Mouse (Mus musculus) neural tube, embryonic 13.5 days (tissue): ENCODE results near the gene Lst1. TPM values are rescaled to one million over a fixed set of nuclear protein-coding genes. Genes with fewer than 3 reads are reported as not detected.

Source experiments
- ATAC-seq: fragments of 200-750 bp; cut with Nextera tagmentation; 2 replicates; pipeline ENCODE4 v1.8.0; 2017; ENCODE audit warnings: low read depth, mild to moderate bottlenecking, moderate TSS enrichment, moderate library complexity
- H3K27ac ChIP-seq: fragments of 300-500 bp; sonication (generic); replicated peaks from 2 replicates; pipeline ENCODE4 v1.5.1; 2015; ENCODE audit warnings: moderate library complexity, mild to moderate bottlenecking, inconsistent platforms
- H3K27me3 ChIP-seq: fragments of 300-500 bp; sonication (generic); 2 replicates; pipeline ENCODE4 v1.6.1; 2015; ENCODE audit warnings: mild to moderate bottlenecking, inconsistent platforms
- H3K36me3 ChIP-seq: fragments of 300-500 bp; sonication (generic); 2 replicates; pipeline ENCODE4 v1.6.1; 2015; ENCODE audit warnings: mild to moderate bottlenecking, inconsistent platforms
- H3K4me1 ChIP-seq: fragments of 300-500 bp; sonication (generic); replicated peaks from 2 replicates; pipeline ENCODE4 v1.6.1; 2015; ENCODE audit warnings: inconsistent platforms
- H3K4me2 ChIP-seq: fragments of 300-500 bp; sonication (generic); 2 replicates; pipeline ENCODE4 v1.6.1; 2015; ENCODE audit warnings: inconsistent platforms, mild to moderate bottlenecking, moderate library complexity
- H3K4me3 ChIP-seq: fragments of 300-500 bp; sonication (generic); 2 replicates; pipeline ENCODE4 v1.5.1; 2015; ENCODE audit warnings: mild to moderate bottlenecking, inconsistent platforms
- H3K9ac ChIP-seq: fragments of 300-500 bp; sonication (generic); 2 replicates; pipeline ENCODE4 v1.6.1; 2015; ENCODE audit warnings: moderate library complexity, mild to moderate bottlenecking, inconsistent platforms
- H3K9me3 ChIP-seq: fragments of 300-500 bp; sonication (generic); 2 replicates; pipeline ENCODE4 v1.6.1; 2016; ENCODE audit warnings: inconsistent platforms
- WGBS: fragments of 180-500 bp; shearing (Covaris S2); methylation state at CpG from one replicate; pipeline ENCODE4 v1.1.7; 2015; 5-methylcytosine and 5-hydroxymethylcytosine counted together
- polyA plus RNA-seq: library from polyadenylated mRNA; unstranded; fragments of >200 nt; fragmentation: Nextera tagmentation; extraction: Ambion mirVana; gene quantifications from 2 replicates; pipeline ENCODE4 v1.2.1, GENCODE M21; 2015

Lst1 gene
- polyA plus RNA-seq, 1 experiment from 2014 or later: 8.9 TPM

- peaks cover 71% of the 10 kb centered on the region for H3K36me3 ChIP-seq
- peaks cover under 1% of the 10 kb centered on the region; the same call in 1 of the 2 replicates for H3K4me1 ChIP-seq
- ATAC-seq: no peak
- no peak overlapping the region for H3K27ac ChIP-seq
- H3K9me3 ChIP-seq: no peaks in the 10 kb centered on the region
- no peak overlapping the region for H3K9ac ChIP-seq
- no peaks in the 10 kb centered on the region for H3K27me3 ChIP-seq
- no peak overlapping the region for H3K4me2 ChIP-seq
- 91% methylated on average over 14 of the region's 14 CpGs for WGBS
- H3K4me3 ChIP-seq: no peak overlapping the region
Measured at GRCm38 (mm10) chr17:35226561-35227046, 38.4 kb upstream of the Lst1 start.

GRCm38 (mm10) chr17:35225456-35225855, 37.2 kb upstream of the Lst1 start:
- Histone ChIP-seq H3K4me1 (no peaks in the 10 kb centered on the region), H3K27ac (no peak overlapping the region), H3K36me3 (peaks cover 70% of the 10 kb centered on the region), H3K9ac (no peak overlapping the region), H3K9me3 (no peaks in the 10 kb centered on the region), H3K27me3 (no peaks in the 10 kb centered on the region), H3K4me2 (no peak overlapping the region), H3K4me3 (no peak overlapping the region)
- WGBS: 95% methylated on average over 5 of the region's 5 CpGs
- no peak for ATAC-seq

- H3K27me3 ChIP-seq: no peaks in the 10 kb centered on the region
- H3K4me1 ChIP-seq: no peaks in the 10 kb centered on the region
- ATAC-seq: no peak
- H3K9me3 ChIP-seq: no peaks in the 10 kb centered on the region
- no peak overlapping the region for H3K27ac ChIP-seq
- H3K9ac ChIP-seq: no peak overlapping the region
- no peak overlapping the region for H3K4me3 ChIP-seq
- 91% methylated on average over 4 of the region's 4 CpGs for WGBS
- H3K4me2 ChIP-seq: no peak overlapping the region
- H3K36me3 ChIP-seq: peaks cover 70% of the 10 kb centered on the region
Measured at GRCm38 (mm10) chr17:35224641-35225040, 36.4 kb upstream of the Lst1 start.

- Histone ChIP-seq H3K4me2 (no peak overlapping the region), H3K9ac (no peak overlapping the region), H3K27me3 (no peaks in the 10 kb centered on the region), H3K9me3 (no peaks in the 10 kb centered on the region), H3K4me1 (no peaks in the 10 kb centered on the region), H3K27ac (no peak overlapping the region), H3K4me3 (no peak overlapping the region), H3K36me3 (peaks cover 52% of the 10 kb centered on the region)
- 78% methylated on average over 6 of the region's 6 CpGs for WGBS
- no peak for ATAC-seq
Measured at GRCm38 (mm10) chr17:35222299-35222698, 34.1 kb upstream of the Lst1 start.

GRCm38 (mm10) chr17:35220156-35220952, 32.1 kb upstream of the Lst1 start, which contains the start of gene Gm16181:
Gm16181 (plus strand) TSS chr17:35220834.
- no peaks in the 10 kb centered on the region for H3K27me3 ChIP-seq
- no peaks in the 10 kb centered on the region for H3K9me3 ChIP-seq
- WGBS: 81% methylated on average over 28 of the region's 28 CpGs
- H3K4me1 ChIP-seq: no peaks in the 10 kb centered on the region
- peaks cover 42% of the 10 kb centered on the region for H3K36me3 ChIP-seq
- no peak within 1 kb of the TSS for H3K4me2 ChIP-seq
- H3K9ac ChIP-seq: no peak within 1 kb of the TSS
- no peak within 1 kb of the TSS for H3K27ac ChIP-seq
- no peak within 1 kb of the TSS for H3K4me3 ChIP-seq
- ATAC-seq: no peak

GRCm38 (mm10) chr17:35219601-35220041, 31.4 kb upstream of the Lst1 start:
- no peak overlapping the region for H3K27ac ChIP-seq
- no peaks in the 10 kb centered on the region for H3K27me3 ChIP-seq
- no peak overlapping the region for H3K9ac ChIP-seq
- H3K36me3 ChIP-seq: peaks cover 36% of the 10 kb centered on the region
- H3K9me3 ChIP-seq: no peaks in the 10 kb centered on the region
- no peak overlapping the region for H3K4me3 ChIP-seq
- no peak overlapping the region for H3K4me2 ChIP-seq
- H3K4me1 ChIP-seq: no peaks in the 10 kb centered on the region
- no peak for ATAC-seq
- WGBS: 86% methylated on average over 6 of the region's 6 CpGs

- H3K4me2 ChIP-seq: no peak overlapping the region
- H3K36me3 ChIP-seq: peaks cover 36% of the 10 kb centered on the region
- no peak overlapping the region for H3K4me3 ChIP-seq
- H3K27ac ChIP-seq: no peak overlapping the region
- no peak overlapping the region for H3K9ac ChIP-seq
- 86% methylated on average over 18 of the region's 18 CpGs for WGBS
- ATAC-seq: no peak
- H3K4me1 ChIP-seq: no peaks in the 10 kb centered on the region
- no peaks in the 10 kb centered on the region for H3K27me3 ChIP-seq
- H3K9me3 ChIP-seq: no peaks in the 10 kb centered on the region
Measured at GRCm38 (mm10) chr17:35218516-35219193, 30.4 kb upstream of the Lst1 start.

GRCm38 (mm10) chr17:35213071-35213470, 24.8 kb upstream of the Lst1 start:
- Histone ChIP-seq H3K9me3 (no peaks in the 10 kb centered on the region), H3K4me2 (no peak overlapping the region), H3K4me3 (no peak overlapping the region), H3K4me1 (no peaks in the 10 kb centered on the region), H3K27ac (no peak overlapping the region), H3K36me3 (no peaks in the 10 kb centered on the region), H3K9ac (no peak overlapping the region), H3K27me3 (no peaks in the 10 kb centered on the region)
- WGBS: 92% methylated on average over 5 of the region's 5 CpGs
- no peak for ATAC-seq

- no peak for ATAC-seq
- H3K9ac ChIP-seq: no peak overlapping the region
- H3K4me2 ChIP-seq: no peak overlapping the region
- no peaks in the 10 kb centered on the region for H3K4me1 ChIP-seq
- no peaks in the 10 kb centered on the region for H3K36me3 ChIP-seq
- WGBS: 76% methylated on average over 3 of the region's 3 CpGs
- no peaks in the 10 kb centered on the region for H3K9me3 ChIP-seq
- H3K27me3 ChIP-seq: no peaks in the 10 kb centered on the region
- H3K4me3 ChIP-seq: no peak overlapping the region
- H3K27ac ChIP-seq: no peak overlapping the region
Measured at GRCm38 (mm10) chr17:35210593-35210992, 22.4 kb upstream of the Lst1 start.

- Histone ChIP-seq H3K36me3 (no peaks in the 10 kb centered on the region), H3K4me2 (no peak overlapping the region), H3K9me3 (no peaks in the 10 kb centered on the region), H3K27ac (no peak overlapping the region), H3K4me3 (no peak overlapping the region), H3K9ac (no peak overlapping the region), H3K4me1 (no peaks in the 10 kb centered on the region), H3K27me3 (peaks cover 6% of the 10 kb centered on the region; the same call in 1 of the 2 replicates)
- no peak for ATAC-seq
- WGBS: 79% methylated on average over 12 of the region's 12 CpGs
Measured at GRCm38 (mm10) chr17:35209785-35210535, 21.7 kb upstream of the Lst1 start.

- Histone ChIP-seq H3K4me1 (no peaks in the 10 kb centered on the region), H3K27me3 (peaks cover 45% of the 10 kb centered on the region), H3K9ac (peak overlapping the region; percentile 14; the same call in 1 of the 2 replicates), H3K27ac (no peak overlapping the region), H3K4me3 (no peak overlapping the region), H3K9me3 (no peaks in the 10 kb centered on the region), H3K4me2 (no peak overlapping the region), H3K36me3 (no peaks in the 10 kb centered on the region)
- no peak for ATAC-seq
- 60% methylated on average over 10 of the region's 10 CpGs for whole genome bisulfite sequencing
Measured at GRCm38 (mm10) chr17:35205380-35205769, 17.1 kb upstream of the Lst1 start.
